Mouse (Mus musculus) E14TG2a.4 (cell line): ENCODE data around the gene Ptprn2.

Source experiments
- H3K27me3 ChIP-seq: 2 replicates; pipeline ENCODE4 v1.6.1; 2014; ENCODE audit warnings: low read length, control low read depth; ENCODE audit not compliant: insufficient read depth
- H3K36me3 ChIP-seq: 2 replicates; pipeline ENCODE4 v1.6.1; 2014; ENCODE audit warnings: low read length, control low read depth; ENCODE audit not compliant: insufficient read depth
- H3K4me1 ChIP-seq: replicated peaks from 2 replicates; pipeline ENCODE4 v1.6.1; 2014; ENCODE audit warnings: low read depth, low read length, control low read depth
- H3K4me3 ChIP-seq: replicated peaks from 2 replicates; pipeline ENCODE4 v1.5.1; 2014; ENCODE audit warnings: mild to moderate bottlenecking, low read length
- H3K9me3 ChIP-seq: 2 replicates; pipeline ENCODE4 v1.6.1; 2014; ENCODE audit warnings: low read length, control low read depth
- CTCF ChIP-seq: conservative IDR thresholded peaks from 2 replicates; pipeline ENCODE4 v1.5.1; 2014; ENCODE audit warnings: low read length
- NANOG ChIP-seq: IDR thresholded peaks from 2 replicates; pipeline ENCODE4 v1.6.1; 2014; ENCODE audit warnings: borderline replicate concordance, low read length, mixed read lengths
- POU5F1 ChIP-seq: IDR thresholded peaks from 2 replicates; pipeline ENCODE4 v1.6.1; 2014; ENCODE audit warnings: low read length, borderline replicate concordance

The Ptprn2 gene

GRCm38 (mm10) chr12:116539305-116539704 lies 53.8 kb downstream of the Ptprn2 start:
- Histone ChIP-seq H3K27me3 (no peaks in the 10 kb centered on the region), H3K4me3 (no peak overlapping the region), H3K36me3 (no peaks in the 10 kb centered on the region), H3K9me3 (no peaks in the 10 kb centered on the region), H3K4me1 (peaks cover 5% of the 10 kb centered on the region; the same call in 1 of the 2 replicates)
- no peak for TF ChIP-seq NANOG
- no peak for TF ChIP-seq CTCF
- no peak for TF ChIP-seq POU5F1

- H3K27me3 ChIP-seq, result no peaks in the 10 kb centered on the region
- no peaks in the 10 kb centered on the region for H3K36me3 ChIP-seq
- no peak overlapping the region for H3K4me3 ChIP-seq
- TF ChIP-seq CTCF, result no peak
- no peak for TF ChIP-seq NANOG
- no peak for TF ChIP-seq POU5F1
- no peaks in the 10 kb centered on the region for H3K9me3 ChIP-seq
- peaks cover 5% of the 10 kb centered on the region; the same call in 1 of the 2 replicates for H3K4me1 ChIP-seq
These were observed 55.1 kb downstream of the Ptprn2 start for GRCm38 (mm10) chr12:116540608-116541007.

GRCm38 (mm10) chr12:116550031-116550430 lies 64.5 kb downstream of the Ptprn2 start:
- Histone ChIP-seq H3K4me1 (no peaks in the 10 kb centered on the region), H3K9me3 (0 out of 2 replicates have a peak, but pooled peaks cover under 1% of the 10 kb centered on the region), H3K27me3 (no peaks in the 10 kb centered on the region), H3K4me3 (no peak overlapping the region), H3K36me3 (no peaks in the 10 kb centered on the region)
- TF ChIP-seq NANOG, result no peak
- TF ChIP-seq POU5F1, result no peak
- TF ChIP-seq CTCF, result no peak

GRCm38 (mm10) chr12:116551516-116551915 lies 66.0 kb downstream of the Ptprn2 start:
- Histone ChIP-seq H3K4me3 (no peak overlapping the region), H3K27me3 (no peaks in the 10 kb centered on the region), H3K9me3 (0 out of 2 replicates have a peak, but pooled peaks cover 3% of the 10 kb centered on the region), H3K4me1 (no peaks in the 10 kb centered on the region), H3K36me3 (no peaks in the 10 kb centered on the region)
- TF ChIP-seq CTCF (no peak), NANOG (no peak), POU5F1 (no peak)

- no peaks in the 10 kb centered on the region for H3K36me3 ChIP-seq
- 0 out of 2 replicates have a peak, but pooled peaks cover 3% of the 10 kb centered on the region for H3K9me3 ChIP-seq
- H3K27me3 ChIP-seq, result no peaks in the 10 kb centered on the region
- TF ChIP-seq POU5F1, result no peak
- TF ChIP-seq NANOG, result no peak
- no peak for TF ChIP-seq CTCF
- H3K4me1 ChIP-seq, result no peaks in the 10 kb centered on the region
- no peak overlapping the region for H3K4me3 ChIP-seq
These were observed 66.8 kb downstream of the Ptprn2 start for GRCm38 (mm10) chr12:116552306-116552705.

- TF ChIP-seq NANOG (no peak), CTCF (no peak)
These were observed 67.8 kb downstream of the Ptprn2 start for GRCm38 (mm10) chr12:116553361-116553760.

GRCm38 (mm10) chr12:116555964-116556363 lies 70.4 kb downstream of the Ptprn2 start:
- TF ChIP-seq POU5F1 (no peak), NANOG (no peak), CTCF (no peak)
- Histone ChIP-seq H3K27me3 (no peaks in the 10 kb centered on the region), H3K9me3 (0 out of 2 replicates have a peak, but pooled peaks cover 3% of the 10 kb centered on the region), H3K4me1 (no peaks in the 10 kb centered on the region), H3K36me3 (no peaks in the 10 kb centered on the region), H3K4me3 (no peak overlapping the region)

More at GRCm38 (mm10) chr12:116553361-116553760, 67.8 kb downstream of the Ptprn2 start:
- no peaks in the 10 kb centered on the region for H3K27me3 ChIP-seq
- H3K4me3 ChIP-seq, result no peak overlapping the region
- no peaks in the 10 kb centered on the region for H3K36me3 ChIP-seq
- H3K4me1 ChIP-seq, result no peaks in the 10 kb centered on the region
- 0 out of 2 replicates have a peak, but pooled peaks cover 3% of the 10 kb centered on the region for H3K9me3 ChIP-seq

GRCm38 (mm10) chr12:116564441-116564840 lies 78.9 kb downstream of the Ptprn2 start:
- no peaks in the 10 kb centered on the region for H3K9me3 ChIP-seq
- TF ChIP-seq POU5F1, result no peak
- no peak overlapping the region for H3K4me3 ChIP-seq
- H3K4me1 ChIP-seq, result no peaks in the 10 kb centered on the region
- no peaks in the 10 kb centered on the region for H3K27me3 ChIP-seq
- H3K36me3 ChIP-seq, result no peaks in the 10 kb centered on the region

- Histone ChIP-seq H3K4me3 (no peak overlapping the region), H3K36me3 (no peaks in the 10 kb centered on the region), H3K27me3 (no peaks in the 10 kb centered on the region), H3K4me1 (no peaks in the 10 kb centered on the region), H3K9me3 (no peaks in the 10 kb centered on the region)
- no peak for TF ChIP-seq NANOG
- no peak for TF ChIP-seq CTCF
- TF ChIP-seq POU5F1, result no peak
These were observed 81.2 kb downstream of the Ptprn2 start for GRCm38 (mm10) chr12:116566672-116567071.
